Mouse (Mus musculus): ENCODE data around the gene Fstl3. TPM values are rescaled to one million over a fixed set of nuclear protein-coding genes. Genes with fewer than 3 reads are reported as not detected.

The Fstl3 gene
- polyA plus RNA-seq, 1 experiment: 1.1 TPM

GRCm38 (mm10) chr10:79760603-79761143 is 16.4 kb upstream of the Fstl3 start:
- no peak overlapping the region for H3K27ac ChIP-seq (ENCODE audit: insufficient read depth, low read depth, low read length)
- peaks cover 27% of the 10 kb centered on the region for H3K4me1 ChIP-seq (ENCODE audit: control insufficient read depth, insufficient read depth, low read length)
- TF ChIP-seq POLR2A (IDR thresholded peaks at IDR 0.05; ENCODE audit: borderline replicate concordance, low read depth, low read length) (no peak), CTCF (IDR thresholded peaks at IDR 0.05; ENCODE audit: low read depth, low read length) (no peak)
- H3K4me3 ChIP-seq (ENCODE audit: insufficient read depth, low read length): no peak overlapping the region

- no peak for TF ChIP-seq CTCF (IDR thresholded peaks at IDR 0.05; ENCODE audit: low read depth, low read length)
- no peak for TF ChIP-seq POLR2A (IDR thresholded peaks at IDR 0.05; ENCODE audit: borderline replicate concordance, low read depth, low read length)
- H3K4me3 ChIP-seq (ENCODE audit: insufficient read depth, low read length): no peak overlapping the region
- peaks cover 29% of the 10 kb centered on the region for H3K4me1 ChIP-seq (ENCODE audit: control insufficient read depth, insufficient read depth, low read length)
- H3K27ac ChIP-seq (ENCODE audit: insufficient read depth, low read depth, low read length): no peak overlapping the region
Observed at GRCm38 (mm10) chr10:79762875-79763274, 14.2 kb upstream of the Fstl3 start.

- Histone ChIP-seq H3K27ac (ENCODE audit: insufficient read depth, low read depth, low read length) (no peak overlapping the region), H3K4me3 (ENCODE audit: insufficient read depth, low read length) (no peak overlapping the region), H3K4me1 (ENCODE audit: control insufficient read depth, insufficient read depth, low read length) (peaks cover 31% of the 10 kb centered on the region)
- TF ChIP-seq CTCF (IDR thresholded peaks at IDR 0.05; ENCODE audit: low read depth, low read length) (no peak), POLR2A (IDR thresholded peaks at IDR 0.05; ENCODE audit: borderline replicate concordance, low read depth, low read length) (no peak)
Observed at GRCm38 (mm10) chr10:79764234-79764633, 12.8 kb upstream of the Fstl3 start.

GRCm38 (mm10) chr10:79765228-79765745 is 11.8 kb upstream of the Fstl3 start:
- Histone ChIP-seq H3K27ac (ENCODE audit: insufficient read depth, low read depth, low read length) (no peak overlapping the region), H3K4me3 (ENCODE audit: insufficient read depth, low read length) (peak overlapping the region; percentile 86), H3K4me1 (ENCODE audit: control insufficient read depth, insufficient read depth, low read length) (peaks cover 31% of the 10 kb centered on the region)
- no peak for TF ChIP-seq POLR2A (IDR thresholded peaks at IDR 0.05; ENCODE audit: borderline replicate concordance, low read depth, low read length)
- no peak for TF ChIP-seq CTCF (IDR thresholded peaks at IDR 0.05; ENCODE audit: low read depth, low read length)

GRCm38 (mm10) chr10:79766001-79766507 is 11.0 kb upstream of the Fstl3 start:
- Histone ChIP-seq H3K4me3 (ENCODE audit: insufficient read depth, low read length) (peak overlapping the region; percentile 86), H3K27ac (ENCODE audit: insufficient read depth, low read depth, low read length) (no peak overlapping the region), H3K4me1 (ENCODE audit: control insufficient read depth, insufficient read depth, low read length) (peaks cover 31% of the 10 kb centered on the region)
- TF ChIP-seq CTCF (IDR thresholded peaks at IDR 0.05; ENCODE audit: low read depth, low read length): no peak
- TF ChIP-seq POLR2A (IDR thresholded peaks at IDR 0.05; ENCODE audit: borderline replicate concordance, low read depth, low read length): no peak

GRCm38 (mm10) chr10:79766508-79767325 is 10.4 kb upstream of the Fstl3 start, which contains the start of gene Rnf126:
TSS of gene Rnf126 (minus strand) at chr10:79766952.
- H3K4me3 ChIP-seq (ENCODE audit: insufficient read depth, low read length): peak within 1 kb of the TSS; percentile 86
- peaks cover 31% of the 10 kb centered on the region for H3K4me1 ChIP-seq (ENCODE audit: control insufficient read depth, insufficient read depth, low read length)
- H3K27ac ChIP-seq (ENCODE audit: insufficient read depth, low read depth, low read length): peak within 1 kb of the TSS; percentile 64
- TF ChIP-seq POLR2A (IDR thresholded peaks at IDR 0.05; ENCODE audit: borderline replicate concordance, low read depth, low read length) (0 out of 2 replicates have a peak, but pooled peaks have one; percentile 16), CTCF (IDR thresholded peaks at IDR 0.05; ENCODE audit: low read depth, low read length) (no peak)

- TF ChIP-seq POLR2A (IDR thresholded peaks at IDR 0.05; ENCODE audit: borderline replicate concordance, low read depth, low read length): no peak
- no peak for TF ChIP-seq CTCF (IDR thresholded peaks at IDR 0.05; ENCODE audit: low read depth, low read length)
- peak overlapping the region; percentile 86 for H3K4me3 ChIP-seq (ENCODE audit: insufficient read depth, low read length)
- H3K4me1 ChIP-seq (ENCODE audit: control insufficient read depth, insufficient read depth, low read length): peaks cover 31% of the 10 kb centered on the region
- peak overlapping the region; percentile 42 for H3K27ac ChIP-seq (ENCODE audit: insufficient read depth, low read depth, low read length)
Observed at GRCm38 (mm10) chr10:79767372-79768244, 9.5 kb upstream of the Fstl3 start.

- TF ChIP-seq CTCF (IDR thresholded peaks at IDR 0.05; ENCODE audit: low read depth, low read length) (peak; percentile 86), POLR2A (IDR thresholded peaks at IDR 0.05; ENCODE audit: borderline replicate concordance, low read depth, low read length) (no peak)
- Histone ChIP-seq H3K27ac (ENCODE audit: insufficient read depth, low read depth, low read length) (no peak overlapping the region), H3K4me3 (ENCODE audit: insufficient read depth, low read length) (no peak overlapping the region), H3K4me1 (ENCODE audit: control insufficient read depth, insufficient read depth, low read length) (peaks cover 24% of the 10 kb centered on the region)
Observed at GRCm38 (mm10) chr10:79768400-79768799, 8.7 kb upstream of the Fstl3 start.

GRCm38 (mm10) chr10:79769329-79769728 is 7.7 kb upstream of the Fstl3 start:
- Histone ChIP-seq H3K4me3 (ENCODE audit: insufficient read depth, low read length) (no peak overlapping the region), H3K4me1 (ENCODE audit: control insufficient read depth, insufficient read depth, low read length) (peaks cover 15% of the 10 kb centered on the region), H3K27ac (ENCODE audit: insufficient read depth, low read depth, low read length) (no peak overlapping the region)
- no peak for TF ChIP-seq CTCF (IDR thresholded peaks at IDR 0.05; ENCODE audit: low read depth, low read length)
- no peak for TF ChIP-seq POLR2A (IDR thresholded peaks at IDR 0.05; ENCODE audit: borderline replicate concordance, low read depth, low read length)
